Mouse (Mus musculus) midbrain, embryonic 14.5 days (tissue): ENCODE measurements around the gene Slc19a2. TPM values are rescaled to one million over a fixed set of nuclear protein-coding genes. Genes with fewer than 3 reads are reported as not detected.
"Not testable (repeated sequence)": the region's sequence is repeated elsewhere in the genome, so short reads cannot be mapped to it uniquely, and the experiment has no call there.

ENCODE experiments used
- ATAC-seq: fragments of 200-750 bp; cut with Nextera tagmentation; 2 replicates; pipeline ENCODE4 v1.8.0; 2017; ENCODE audit warnings: moderate number of reproducible peaks, moderate library complexity; ENCODE audit not compliant: low FRiP score, low TSS enrichment
- DNase-seq: peaks from one replicate; pipeline ENCODE4 v3.0.0-alpha.2; 2015
- H3K27ac ChIP-seq: fragments of 300-500 bp; sonication (generic); replicated peaks from 2 replicates; pipeline ENCODE4 v1.5.1; 2014; ENCODE audit warnings: mild to moderate bottlenecking, low read depth, low read length, moderate library complexity
- H3K27me3 ChIP-seq: fragments of 300-500 bp; sonication (generic); 2 replicates; pipeline ENCODE4 v1.6.1; 2014; ENCODE audit warnings: low read length, control low read depth, mixed read lengths; ENCODE audit not compliant: control insufficient read depth, insufficient read depth
- H3K36me3 ChIP-seq: fragments of 300-500 bp; sonication (generic); 2 replicates; pipeline ENCODE4 v1.6.1; 2014; ENCODE audit warnings: low read length, control low read depth; ENCODE audit not compliant: control insufficient read depth, insufficient read depth
- H3K4me1 ChIP-seq: fragments of 300-500 bp; sonication (generic); 2 replicates; pipeline ENCODE4 v1.6.1; 2014; ENCODE audit warnings: mild to moderate bottlenecking, antibody characterized with exemption, low read length, control low read depth; ENCODE audit not compliant: control insufficient read depth, insufficient read depth
- H3K4me2 ChIP-seq: fragments of 300-500 bp; sonication (generic); 2 replicates; pipeline ENCODE4 v1.6.1; 2014; ENCODE audit warnings: mild to moderate bottlenecking, low read length, moderate library complexity
- H3K4me3 ChIP-seq: fragments of 300-500 bp; sonication (generic); replicated peaks from 2 replicates; pipeline ENCODE4 v1.5.1; 2014; ENCODE audit warnings: low read depth, low read length
- H3K9ac ChIP-seq: fragments of 300-500 bp; sonication (generic); replicated peaks from 2 replicates; pipeline ENCODE4 v1.6.1; 2014; ENCODE audit warnings: mild to moderate bottlenecking, low read length, moderate library complexity
- H3K9me3 ChIP-seq: fragments of 300-500 bp; sonication (generic); 2 replicates; pipeline ENCODE4 v1.6.1; 2016; ENCODE audit warnings: low read length, control low read depth, mixed read lengths; ENCODE audit not compliant: control insufficient read depth
- WGBS: fragments of 180-500 bp; shearing (Covaris S2); extraction: QIAGEN DNeasy Blood & Tissue Kit; methylation state at CpG from one replicate; pipeline ENCODE4 v1.1.7; 2014; 5-methylcytosine and 5-hydroxymethylcytosine counted together
- polyA plus RNA-seq: library from polyadenylated mRNA; unstranded; fragments of >200 nt; fragmentation: Nextera tagmentation; extraction: Ambion mirVana; gene quantifications from 2 replicates; pipeline ENCODE4 v1.2.1, GENCODE M21; 2014

Slc19a2 gene
- polyA plus RNA-seq, 1 experiment from 2014 or later = 8.0 TPM

- 35% methylated on average over 15 of the region's 15 CpGs for WGBS
- Histone ChIP-seq H3K9me3 (no peaks in the 10 kb centered on the region), H3K9ac (no peak overlapping the region), H3K27ac (no peak overlapping the region), H3K4me2 (peak overlapping the region; percentile 21; the same call in 1 of the 2 replicates), H3K27me3 (peaks cover 2% of the 10 kb centered on the region; the same call in 1 of the 2 replicates), H3K36me3 (no peaks in the 10 kb centered on the region), H3K4me3 (no peak overlapping the region), H3K4me1 (no peaks in the 10 kb centered on the region)
- ATAC-seq = no peak
- DNase-seq = peak; percentile 14
Measured at GRCm38 (mm10) chr1:164217791-164218685, 30.8 kb upstream of the Slc19a2 start.

GRCm38 (mm10) chr1:164220261-164220660, 28.6 kb upstream of the Slc19a2 start:
- Histone ChIP-seq H3K9me3 (no peaks in the 10 kb centered on the region), H3K4me2 (no peak overlapping the region), H3K36me3 (no peaks in the 10 kb centered on the region), H3K27me3 (peaks cover 3% of the 10 kb centered on the region; the same call in 1 of the 2 replicates), H3K27ac (no peak overlapping the region), H3K4me1 (no peaks in the 10 kb centered on the region), H3K4me3 (no peak overlapping the region), H3K9ac (no peak overlapping the region)
- no peak for DNase-seq
- no peak for ATAC-seq
- WGBS = 90% methylated on average over 4 of the region's 4 CpGs

- ATAC-seq = no peak
- Histone ChIP-seq H3K9ac (no peak overlapping the region), H3K27me3 (peaks cover 3% of the 10 kb centered on the region; the same call in 1 of the 2 replicates), H3K9me3 (no peaks in the 10 kb centered on the region), H3K4me1 (no peaks in the 10 kb centered on the region), H3K27ac (no peak overlapping the region), H3K36me3 (no peaks in the 10 kb centered on the region), H3K4me3 (no peak overlapping the region), H3K4me2 (no peak overlapping the region)
- DNase-seq = no peak
Measured at GRCm38 (mm10) chr1:164223089-164223488, 25.8 kb upstream of the Slc19a2 start.

GRCm38 (mm10) chr1:164231937-164232570, 16.8 kb upstream of the Slc19a2 start:
- not testable (repeated sequence) for H3K9ac ChIP-seq, H3K4me2 ChIP-seq, H3K4me1 ChIP-seq, H3K4me3 ChIP-seq, H3K36me3 ChIP-seq, ATAC-seq, H3K27ac ChIP-seq, DNase-seq, H3K27me3 ChIP-seq, H3K9me3 ChIP-seq
- 82% methylated on average over 2 of the region's 4 CpGs for WGBS

- H3K27me3 ChIP-seq = no peaks in the 10 kb centered on the region
- H3K9ac ChIP-seq = no peak overlapping the region
- H3K27ac ChIP-seq = no peak overlapping the region
- no peak overlapping the region for H3K4me2 ChIP-seq
- 91% methylated on average over 1 of the region's 1 CpGs for WGBS
- no peak for ATAC-seq
- no peaks in the 10 kb centered on the region for H3K4me1 ChIP-seq
- H3K4me3 ChIP-seq = no peak overlapping the region
- no peaks in the 10 kb centered on the region for H3K9me3 ChIP-seq
- no peaks in the 10 kb centered on the region for H3K36me3 ChIP-seq
- no peak for DNase-seq
Measured at GRCm38 (mm10) chr1:164233447-164233846, 15.4 kb upstream of the Slc19a2 start.

GRCm38 (mm10) chr1:164235078-164235477, 13.8 kb upstream of the Slc19a2 start:
- Histone ChIP-seq H3K36me3 (no peaks in the 10 kb centered on the region), H3K4me2 (no peak overlapping the region), H3K27ac (no peak overlapping the region), H3K27me3 (no peaks in the 10 kb centered on the region), H3K9ac (no peak overlapping the region), H3K4me3 (no peak overlapping the region), H3K4me1 (no peaks in the 10 kb centered on the region), H3K9me3 (no peaks in the 10 kb centered on the region)
- no peak for DNase-seq
- WGBS = 65% methylated on average over 7 of the region's 7 CpGs
- ATAC-seq = no peak

- H3K4me1 ChIP-seq = no peaks in the 10 kb centered on the region
- ATAC-seq (no peak), DNase-seq (no peak)
- no peak overlapping the region for H3K27ac ChIP-seq
- no peaks in the 10 kb centered on the region for H3K36me3 ChIP-seq
- H3K4me3 ChIP-seq = no peak overlapping the region
- no peak overlapping the region for H3K9ac ChIP-seq
- H3K27me3 ChIP-seq = no peaks in the 10 kb centered on the region
- 38% methylated on average over 7 of the region's 7 CpGs for WGBS
- no peak overlapping the region for H3K4me2 ChIP-seq
- no peaks in the 10 kb centered on the region for H3K9me3 ChIP-seq
Measured at GRCm38 (mm10) chr1:164236078-164236477, 12.8 kb upstream of the Slc19a2 start.

- Histone ChIP-seq H3K27me3 (no peaks in the 10 kb centered on the region), H3K9ac (no peak overlapping the region), H3K36me3 (no peaks in the 10 kb centered on the region), H3K4me2 (no peak overlapping the region), H3K4me3 (no peak overlapping the region), H3K27ac (no peak overlapping the region), H3K4me1 (no peaks in the 10 kb centered on the region), H3K9me3 (no peaks in the 10 kb centered on the region)
- DNase-seq = no peak
- WGBS = 79% methylated on average over 2 of the region's 2 CpGs
- no peak for ATAC-seq
Measured at GRCm38 (mm10) chr1:164241494-164241893, 7.4 kb upstream of the Slc19a2 start.
